Mouse (Mus musculus): ENCODE data around the gene Zfp503. TPM values are rescaled to one million over a fixed set of nuclear protein-coding genes. Genes with fewer than 3 reads are reported as not detected.

The Zfp503 gene
- total and polyA plus RNA-seq, 2 experiments from 2014 or later = 4.3 to 9.1 TPM

GRCm38 (mm10) chr14:21983311-21983949, 6.0 kb downstream of the Zfp503 start:
- H3K27me3 ChIP-seq (ENCODE audit: insufficient read depth, low read length) = peaks cover 13% of the 10 kb centered on the region
- 11% methylated on average over 22 of the region's 22 CpGs for WGBS
- H3K36me3 ChIP-seq (ENCODE audit: insufficient read depth, low read length) = no peaks in the 10 kb centered on the region
- no peak for TF ChIP-seq CTCF (IDR thresholded peaks at IDR 0.05)
- H3K9ac ChIP-seq (replicated peaks; ENCODE audit: low read length, poor library complexity, severe bottlenecking) = peak overlapping the region; percentile 46
- peak overlapping the region; percentile 46 for H3K4me2 ChIP-seq (ENCODE audit: low read depth, low read length, poor library complexity, severe bottlenecking)
- DNase-seq (ENCODE audit: low spot score) (no peak), ATAC-seq (ENCODE audit: low FRiP score) (no peak)
- H3K27ac ChIP-seq (ENCODE audit: low read depth, low read length) = peak overlapping the region; percentile 32
- H3K9me3 ChIP-seq (ENCODE audit: low read length) = no peaks in the 10 kb centered on the region
- peak overlapping the region; percentile 26 for H3K4me3 ChIP-seq (ENCODE audit: low read depth, low read length)
- 0 out of 2 replicates have a peak, but pooled peaks cover 4% of the 10 kb centered on the region for H3K4me1 ChIP-seq (ENCODE audit: insufficient read depth, low read length)

GRCm38 (mm10) chr14:21982592-21983310, 6.7 kb downstream of the Zfp503 start:
- peak overlapping the region; percentile 46 for H3K9ac ChIP-seq (replicated peaks; ENCODE audit: low read length, poor library complexity, severe bottlenecking)
- H3K27ac ChIP-seq (ENCODE audit: low read depth, low read length) = peak overlapping the region; percentile 32
- H3K4me2 ChIP-seq (ENCODE audit: low read depth, low read length, poor library complexity, severe bottlenecking) = peak overlapping the region; percentile 46
- no peaks in the 10 kb centered on the region for H3K9me3 ChIP-seq (ENCODE audit: low read length)
- H3K27me3 ChIP-seq (ENCODE audit: insufficient read depth, low read length) = peaks cover 13% of the 10 kb centered on the region
- no peaks in the 10 kb centered on the region for H3K36me3 ChIP-seq (ENCODE audit: insufficient read depth, low read length)
- 10% methylated on average over 38 of the region's 38 CpGs for WGBS
- 0 out of 2 replicates have a peak, but pooled peaks cover 4% of the 10 kb centered on the region for H3K4me1 ChIP-seq (ENCODE audit: insufficient read depth, low read length)
- TF ChIP-seq CTCF (IDR thresholded peaks at IDR 0.05) = no peak
- peak overlapping the region; percentile 26 for H3K4me3 ChIP-seq (ENCODE audit: low read depth, low read length)
- DNase-seq (ENCODE audit: low spot score) (no peak), ATAC-seq (ENCODE audit: low FRiP score) (no peak)

- Histone ChIP-seq H3K9me3 (ENCODE audit: low read length) (no peaks in the 10 kb centered on the region), H3K9ac (replicated peaks; ENCODE audit: low read length, poor library complexity, severe bottlenecking) (no peak overlapping the region), H3K4me1 (ENCODE audit: insufficient read depth, low read length) (0 out of 2 replicates have a peak, but pooled peaks cover 4% of the 10 kb centered on the region), H3K27ac (ENCODE audit: low read depth, low read length) (peak overlapping the region; percentile 32; the same call in 1 of the 2 replicates), H3K36me3 (ENCODE audit: insufficient read depth, low read length) (no peaks in the 10 kb centered on the region), H3K4me3 (ENCODE audit: low read depth, low read length) (no peak overlapping the region), H3K27me3 (ENCODE audit: insufficient read depth, low read length) (peaks cover 13% of the 10 kb centered on the region), H3K4me2 (ENCODE audit: low read depth, low read length, poor library complexity, severe bottlenecking) (peak overlapping the region; percentile 46)
- no peak for TF ChIP-seq CTCF (IDR thresholded peaks at IDR 0.05)
- DNase-seq (ENCODE audit: low spot score) (no peak), ATAC-seq (ENCODE audit: low FRiP score) (no peak)
- WGBS = 36% methylated on average over 14 of the region's 14 CpGs
Measured at GRCm38 (mm10) chr14:21982096-21982591, 7.3 kb downstream of the Zfp503 start.

GRCm38 (mm10) chr14:21981462-21981861, 7.9 kb downstream of the Zfp503 start:
- peak; percentile 81 for TF ChIP-seq CTCF (IDR thresholded peaks at IDR 0.05)

GRCm38 (mm10) chr14:21968978-21969377, 20.4 kb downstream of the Zfp503 start:
- H3K4me2 ChIP-seq (ENCODE audit: low read depth, low read length, poor library complexity, severe bottlenecking) = no peak overlapping the region
- no peak overlapping the region for H3K9ac ChIP-seq (replicated peaks; ENCODE audit: low read length, poor library complexity, severe bottlenecking)
- no peak for ATAC-seq (ENCODE audit: low FRiP score)
- H3K4me3 ChIP-seq (ENCODE audit: low read depth, low read length) = no peak overlapping the region
- no peaks in the 10 kb centered on the region for H3K9me3 ChIP-seq (ENCODE audit: low read length)
- H3K27ac ChIP-seq (ENCODE audit: low read depth, low read length) = no peak overlapping the region
- H3K4me1 ChIP-seq (ENCODE audit: insufficient read depth, low read length) = no peaks in the 10 kb centered on the region
- peak; percentile 73 for DNase-seq (ENCODE audit: low spot score)
- TF ChIP-seq CTCF (IDR thresholded peaks at IDR 0.05) = peak; percentile 67
- H3K36me3 ChIP-seq (ENCODE audit: insufficient read depth, low read length) = no peaks in the 10 kb centered on the region
- 27% methylated on average over 4 of the region's 4 CpGs for WGBS
- H3K27me3 ChIP-seq (ENCODE audit: insufficient read depth, low read length) = no peaks in the 10 kb centered on the region; the same call in none of the 2 replicates

More at GRCm38 (mm10) chr14:21981462-21981861, 7.9 kb downstream of the Zfp503 start:
- peak; percentile 82 for DNase-seq (ENCODE audit: low spot score)
- H3K36me3 ChIP-seq (ENCODE audit: insufficient read depth, low read length) = no peaks in the 10 kb centered on the region
- no peak overlapping the region for H3K4me3 ChIP-seq (ENCODE audit: low read depth, low read length)
- peak; percentile 55; the same call in 1 of the 2 replicates for ATAC-seq (ENCODE audit: low FRiP score)
- WGBS = under 1% methylated on average over 21 of the region's 22 CpGs
- H3K27ac ChIP-seq (ENCODE audit: low read depth, low read length) = no peak overlapping the region
- no peaks in the 10 kb centered on the region for H3K9me3 ChIP-seq (ENCODE audit: low read length)
- no peak overlapping the region for H3K9ac ChIP-seq (replicated peaks; ENCODE audit: low read length, poor library complexity, severe bottlenecking)
- H3K27me3 ChIP-seq (ENCODE audit: insufficient read depth, low read length) = peaks cover 13% of the 10 kb centered on the region
- peak overlapping the region; percentile 40 for H3K4me2 ChIP-seq (ENCODE audit: low read depth, low read length, poor library complexity, severe bottlenecking)
- 0 out of 2 replicates have a peak, but pooled peaks cover 4% of the 10 kb centered on the region for H3K4me1 ChIP-seq (ENCODE audit: insufficient read depth, low read length)

All from midbrain, postnatal 0 days (tissue).